Mouse (Mus musculus) mature B cell (primary cell): ENCODE data around the gene Smim9.
"Not testable (repeated sequence)": the region's sequence is repeated elsewhere in the genome, so short reads cannot be mapped to it uniquely, and the experiment has no call there.

Source experiments
- in situ Hi-C: fragments of 300-500 bp; cut with MboI; formaldehyde crosslinking; loops from 2 replicates; pipeline ENCODE4 v1.14.3; 2019

The Smim9 gene

GRCm38 (mm10) chrX:75163670-75164069 is at the start of gene Smim9:
Gene Smim9 (minus strand): TSS chrX:75163770.
- in situ Hi-C loops: no loop called here

GRCm38 (mm10) chrX:75155576-75156243 is 7.9 kb downstream of the Smim9 start:
- in situ Hi-C loops: no loop called here

- in situ Hi-C loops: no loop called here
Observed at GRCm38 (mm10) chrX:75152249-75152648, 11.3 kb downstream of the Smim9 start.

- in situ Hi-C loops: no loop called here
Observed at GRCm38 (mm10) chrX:75150304-75150703, 13.3 kb downstream of the Smim9 start.

GRCm38 (mm10) chrX:75148414-75148813 is 15.2 kb downstream of the Smim9 start:
- in situ Hi-C loops: no loop called here

- in situ Hi-C loops: not testable (repeated sequence)
Observed at GRCm38 (mm10) chrX:75143124-75143555, 20.4 kb downstream of the Smim9 start.

GRCm38 (mm10) chrX:75138182-75138581 is 25.4 kb downstream of the Smim9 start:
- in situ Hi-C loops: no loop called here

- in situ Hi-C loops: no loop called here
Observed at GRCm38 (mm10) chrX:75137729-75138128, 25.8 kb downstream of the Smim9 start.

- in situ Hi-C loops: no loop called here
Observed at GRCm38 (mm10) chrX:75136938-75137337, 26.6 kb downstream of the Smim9 start.

- in situ Hi-C loops: no loop called here
Observed at GRCm38 (mm10) chrX:75130467-75131160, 33.0 kb downstream of the Smim9 start, which contains the start of gene Mpp1. Gene Mpp1 (minus strand): TSS chrX:75131016.

GRCm38 (mm10) chrX:75129474-75129873 is 34.1 kb downstream of the Smim9 start:
- in situ Hi-C loops: no loop called here

- in situ Hi-C loops: no loop called here
Observed at GRCm38 (mm10) chrX:75128333-75128980, 35.1 kb downstream of the Smim9 start.

GRCm38 (mm10) chrX:75126893-75127292 is 36.7 kb downstream of the Smim9 start:
- in situ Hi-C loops: no loop called here

- in situ Hi-C loops: no loop called here
Observed at GRCm38 (mm10) chrX:75125606-75126005, 38.0 kb downstream of the Smim9 start.

- in situ Hi-C loops: no loop called here
Observed at GRCm38 (mm10) chrX:75115550-75115949, 48.0 kb downstream of the Smim9 start.

- in situ Hi-C loops: no loop called here
Observed at GRCm38 (mm10) chrX:75102293-75102692, 61.3 kb downstream of the Smim9 start.

GRCm38 (mm10) chrX:75098799-75099198 is 64.8 kb downstream of the Smim9 start:
- in situ Hi-C loops: loop anchor here (25.0 kb wide), 1 partner anchor 661 kb away; the partner anchor contains the start of gene G6pdx

- in situ Hi-C loops: loop anchor here (25.0 kb wide), 1 partner anchor 659 kb away; the partner anchor contains the start of gene G6pdx
Observed at GRCm38 (mm10) chrX:75096163-75096770, 67.3 kb downstream of the Smim9 start.
